In genomic region chr2:59881831-59882741, GRCm38 (mm10) we compare ENCODE assay signal across 8 mouse cellular contexts. TPM values are rescaled to one million over a fixed set of nuclear protein-coding genes. Genes with fewer than 3 reads are reported as not detected.
A peak's percentile ranks its signal among the peaks of the same experiment; 100 is the strongest.
DNase-seq lines count a peak whose midpoint lies in the region; ATAC-seq and TF ChIP-seq lines count a peak whose summit lies in the region.

TSS of gene Wdsub1 (minus strand) at chr2:59882591.

- peak; percentile 57 for TF ChIP-seq POLR2A in heart, adult 2 months (IDR thresholded peaks at IDR 0.05; ENCODE audit: insufficient read depth, low read depth, low read length)

- 4% methylated on average over 57 of the region's 57 CpGs for WGBS in embryonic facial prominence, embryonic 13.5 days
- WGBS in heart, adult 2 months: 2% methylated on average over 57 of the region's 57 CpGs
- 5% methylated on average over 57 of the region's 57 CpGs for WGBS in limb, embryonic 13.5 days
- 5% methylated on average over 56 of the region's 57 CpGs for WGBS in midbrain, embryonic 16.5 days

- no peaks in the 10 kb centered on the region for H3K79me2 ChIP-seq in heart, adult 2 months (replicated peaks; ENCODE audit: control insufficient read depth, insufficient read depth, low read length)

- H3K27ac ChIP-seq in embryonic facial prominence, embryonic 13.5 days: peak within 1 kb of the TSS; percentile 88
- peak within 1 kb of the TSS; percentile 88 for H3K27ac ChIP-seq in heart, adult 2 months
- H3K27ac ChIP-seq in limb, embryonic 13.5 days: peak within 1 kb of the TSS; percentile 77
- peak within 1 kb of the TSS; percentile 66; the same call in 1 of the 2 replicates for H3K27ac ChIP-seq in midbrain, embryonic 16.5 days (ENCODE audit: low read length)

- intact Hi-C loops in heart, adult 2 months (cut with DNase I): loop anchor here (5.0 kb wide), 3 partner anchors 40 to 325 kb away; partner anchors contain the start of genes Baz2b and March7

- TF ChIP-seq CTCF in heart, adult 2 months (IDR thresholded peaks at IDR 0.05): peak; percentile 49

- H3K9me3 ChIP-seq in embryonic facial prominence, embryonic 13.5 days: no peaks in the 10 kb centered on the region
- H3K9me3 ChIP-seq in limb, embryonic 13.5 days: peaks cover 4% of the 10 kb centered on the region; the same call in 1 of the 2 replicates
- H3K9me3 ChIP-seq in midbrain, embryonic 16.5 days (replicated peaks; ENCODE audit: control insufficient read depth, low read length, poor library complexity, severe bottlenecking): no peaks in the 10 kb centered on the region

- peaks cover 12% of the 10 kb centered on the region; the same call in 1 of the 2 replicates for H3K4me1 ChIP-seq in embryonic facial prominence, embryonic 13.5 days
- H3K4me1 ChIP-seq in heart, adult 2 months (ENCODE audit: control insufficient read depth, insufficient read depth, low read length): peaks cover 4% of the 10 kb centered on the region
- H3K4me1 ChIP-seq in limb, embryonic 13.5 days: peaks cover 3% of the 10 kb centered on the region; the same call in 1 of the 2 replicates
- H3K4me1 ChIP-seq in midbrain, embryonic 16.5 days (ENCODE audit: control insufficient read depth, insufficient read depth, low read length): no peaks in the 10 kb centered on the region

- DNase-seq in 3134 (ENCODE audit: extremely low read depth, insufficient read length, low spot score): peak; percentile 95
- peak; percentile 95 to 98 for DNase-seq in adrenal gland, postnatal 36 days
- peak; percentile 95 to 97 for DNase-seq in heart, adult 2 months
- peak; percentile 94 to 95 for DNase-seq in kidney, adult 8-10 months
- peak; percentile 91 to 97 for DNase-seq in spleen, postnatal 10 days (ENCODE audit: low spot score in 2 of 2)

- H3K4me2 ChIP-seq in embryonic facial prominence, embryonic 13.5 days: peak within 1 kb of the TSS; percentile 56
- H3K4me2 ChIP-seq in limb, embryonic 13.5 days (replicated peaks): peak within 1 kb of the TSS; percentile 64
- peak within 1 kb of the TSS; percentile 84 for H3K4me2 ChIP-seq in midbrain, embryonic 16.5 days (ENCODE audit: low read length)

- peak within 1 kb of the TSS; percentile 70 for H3K4me3 ChIP-seq in embryonic facial prominence, embryonic 13.5 days
- peak within 1 kb of the TSS; percentile 88 for H3K4me3 ChIP-seq in heart, adult 2 months
- H3K4me3 ChIP-seq in limb, embryonic 13.5 days: peak within 1 kb of the TSS; percentile 85
- peak within 1 kb of the TSS; percentile 85 for H3K4me3 ChIP-seq in midbrain, embryonic 16.5 days (ENCODE audit: low read depth, low read length)

- peaks cover 14% of the 10 kb centered on the region; the same call in 1 of the 2 replicates for H3K36me3 ChIP-seq in embryonic facial prominence, embryonic 13.5 days
- H3K36me3 ChIP-seq in heart, adult 2 months (ENCODE audit: control insufficient read depth, insufficient read depth, low read length): no peaks in the 10 kb centered on the region
- H3K36me3 ChIP-seq in limb, embryonic 13.5 days: peaks cover 11% of the 10 kb centered on the region; the same call in 1 of the 2 replicates
- H3K36me3 ChIP-seq in midbrain, embryonic 16.5 days (ENCODE audit: control insufficient read depth, insufficient read depth, low read length): no peaks in the 10 kb centered on the region

- TF ChIP-seq EP300 in heart, adult 2 months (IDR thresholded peaks at IDR 0.05; ENCODE audit: insufficient read depth, low read depth, low read length): no peak

- peak within 1 kb of the TSS; percentile 76 for H3K9ac ChIP-seq in embryonic facial prominence, embryonic 13.5 days
- H3K9ac ChIP-seq in heart, adult 2 months (ENCODE audit: low read depth, low read length): peak within 1 kb of the TSS; percentile 73
- peak within 1 kb of the TSS; percentile 83 for H3K9ac ChIP-seq in limb, embryonic 13.5 days
- H3K9ac ChIP-seq in midbrain, embryonic 16.5 days (ENCODE audit: low read depth, low read length): peak within 1 kb of the TSS; percentile 82

- ATAC-seq in embryonic facial prominence, embryonic 13.5 days (ENCODE audit: insufficient number of reproducible peaks, insufficient read depth, low FRiP score, low TSS enrichment, low read depth): peak; percentile 91
- peak; percentile 94 for ATAC-seq in limb, embryonic 13.5 days (ENCODE audit: low FRiP score, low read depth)
- peak; percentile 93 for ATAC-seq in midbrain, embryonic 16.5 days

- H3K27me3 ChIP-seq in embryonic facial prominence, embryonic 13.5 days: no peaks in the 10 kb centered on the region
- no peaks in the 10 kb centered on the region for H3K27me3 ChIP-seq in heart, adult 2 months (ENCODE audit: control insufficient read depth, insufficient read depth, low read length)
- no peaks in the 10 kb centered on the region for H3K27me3 ChIP-seq in limb, embryonic 13.5 days
- no peaks in the 10 kb centered on the region for H3K27me3 ChIP-seq in midbrain, embryonic 16.5 days (ENCODE audit: control insufficient read depth, insufficient read depth, low read depth, low read length)

RNA-seq across cellular contexts. Expression of gene Wdsub1, which starts in this region (rescaled TPM):
- total RNA-seq in adrenal gland, postnatal 36 days (2021): 10 to 100 TPM; 13.9 to 16.1 TPM
- 44.1 and 45.8 TPM in 2 replicates for polyA plus RNA-seq in embryonic facial prominence, embryonic 13.5 days (2015; fragmentation: Nextera tagmentation; extraction: Ambion mirVana)
- total RNA-seq in heart, adult 2 months (2021): 10 to 100 TPM; 21.4 to 22.1 TPM
- 47.7 and 65.8 TPM in 2 replicates for polyA plus RNA-seq in heart, adult 2 months (2012; rRNA removed)
- 33.5 and 38.1 TPM in 2 replicates for polyA plus RNA-seq in limb, embryonic 13.5 days (2015; fragmentation: Nextera tagmentation; extraction: Ambion mirVana)
- polyA plus RNA-seq in midbrain, embryonic 16.5 days (2015; fragmentation: Nextera tagmentation; extraction: Ambion mirVana): 16.6 and 21.2 TPM in 2 replicates

Comparison
In these comparisons a context has a peak if more than half of its experiments do, and no peak if none do; other contexts are left out.
1. Peak in every context shown above with its lines: DNase-seq, ATAC-seq, H3K4me3 ChIP-seq and H3K27ac ChIP-seq.